Mouse (Mus musculus): Measurements from ENCODE around the gene Nudcd3. TPM values are rescaled to one million over a fixed set of nuclear protein-coding genes. Genes with fewer than 3 reads are reported as not detected.

Nudcd3 gene
- polyA plus RNA-seq, 1 experiment from 2014 or later, result 62.7 TPM

Other genes starting within 250 kb of the Nudcd3 start
- 78.8 and 84.0 TPM in 2 replicates for gene Ykt6, start 244.7 kb downstream of the Nudcd3 start, polyA plus RNA-seq (2015; fragmentation: Nextera tagmentation; extraction: Ambion mirVana)
- gene Camk2b, start 134.1 kb downstream of the Nudcd3 start, polyA plus RNA-seq (2015; fragmentation: Nextera tagmentation; extraction: Ambion mirVana), result 45.6 and 47.0 TPM in 2 replicates
- gene A730071L15Rik, start 386 bp downstream of the Nudcd3 start, polyA plus RNA-seq (2015; fragmentation: Nextera tagmentation; extraction: Ambion mirVana), result 0.59 and 1.0 TPM in 2 replicates
- gene Npc1l1, start 29.7 kb upstream of the Nudcd3 start, polyA plus RNA-seq (2015; fragmentation: Nextera tagmentation; extraction: Ambion mirVana), result 0.05 TPM in 1 of 2 replicates, not detected in the other
- 76.7 and 79.8 TPM in 2 replicates for gene Ddx56, start 67.4 kb upstream of the Nudcd3 start, polyA plus RNA-seq (2015; fragmentation: Nextera tagmentation; extraction: Ambion mirVana)
- gene Tmed4, start 74.5 kb upstream of the Nudcd3 start, polyA plus RNA-seq (2015; fragmentation: Nextera tagmentation; extraction: Ambion mirVana), result 156 and 159 TPM in 2 replicates
- 92.5 and 95.5 TPM in 2 replicates for gene Ogdh, start 91.2 kb upstream of the Nudcd3 start, polyA plus RNA-seq (2015; fragmentation: Nextera tagmentation; extraction: Ambion mirVana)
- 32.9 and 33.6 TPM in 2 replicates for gene Zmiz2, start 188.7 kb upstream of the Nudcd3 start, polyA plus RNA-seq (2015; fragmentation: Nextera tagmentation; extraction: Ambion mirVana)
- 3,782 and 3,914 TPM in 2 replicates for gene Ppia, start 215.0 kb upstream of the Nudcd3 start, polyA plus RNA-seq (2015; fragmentation: Nextera tagmentation; extraction: Ambion mirVana)
- gene H2afv, start 244.0 kb upstream of the Nudcd3 start, polyA plus RNA-seq (2015; fragmentation: Nextera tagmentation; extraction: Ambion mirVana), result 605 and 617 TPM in 2 replicates